Mouse (Mus musculus): ENCODE measurements around the gene Smad1.

The Smad1 gene

DNA sequence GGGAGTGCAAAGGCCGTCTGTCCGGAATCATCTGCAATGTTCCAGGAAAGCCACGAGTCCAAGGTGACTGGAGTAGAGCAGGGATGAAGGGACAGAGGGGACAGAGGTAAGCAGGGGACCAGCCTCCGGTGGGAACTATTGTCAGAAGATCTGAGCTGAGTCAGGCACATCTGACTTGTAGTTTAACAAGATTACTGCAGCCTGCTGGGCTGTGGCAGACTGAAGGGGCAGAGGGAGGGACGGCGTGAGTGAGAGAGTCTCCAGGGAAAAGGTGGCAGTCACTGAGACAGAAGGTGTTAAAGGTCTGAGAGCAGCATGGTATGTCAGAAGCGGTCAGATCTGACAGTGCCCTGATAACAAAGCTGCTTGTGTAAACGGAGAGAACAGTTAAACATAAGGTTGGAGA lies 16.5 kb downstream of the Smad1 start:
- DNase-seq (ENCODE audit: low spot score): no peak

DNA sequence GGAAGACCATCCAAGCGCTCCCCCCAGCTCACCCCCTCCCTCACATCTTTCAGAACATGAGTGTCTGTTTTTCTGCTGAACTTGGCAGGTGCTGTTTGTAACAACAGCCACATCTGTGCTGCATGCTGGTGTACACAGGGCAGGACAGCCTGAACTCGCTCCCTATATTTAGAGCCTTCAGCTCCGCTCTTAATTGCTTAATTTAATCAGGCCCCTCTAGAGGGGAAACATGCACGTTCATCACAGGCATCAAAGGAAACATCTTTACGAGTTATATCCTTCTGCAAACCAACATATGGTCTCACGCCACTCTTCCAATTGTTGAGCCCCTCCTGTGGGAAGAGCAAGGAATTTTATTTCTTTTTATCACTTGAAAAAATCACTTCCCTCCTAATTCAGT lies 17.5 kb downstream of the Smad1 start:
- DNase-seq (ENCODE audit: low spot score): no peak

DNA sequence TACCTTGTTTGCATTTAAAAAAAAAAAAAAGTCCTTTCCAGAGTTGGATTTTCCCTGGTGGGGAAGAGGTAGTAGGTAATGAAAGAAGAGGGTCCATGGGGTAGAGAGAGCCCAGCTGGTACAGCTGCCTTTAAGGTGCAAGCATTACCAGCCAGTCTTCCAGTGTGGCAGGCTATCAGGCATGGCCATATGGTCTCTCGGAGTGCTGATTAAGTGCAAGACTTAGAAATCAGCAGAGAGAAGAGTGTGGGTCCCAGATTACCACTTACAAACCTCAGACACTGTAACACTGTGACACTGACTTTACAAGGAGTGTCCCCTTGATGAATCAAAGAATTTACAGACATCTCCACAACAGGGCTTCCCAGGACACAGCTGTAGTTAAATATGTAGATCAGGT lies 18.9 kb downstream of the Smad1 start:
- DNase-seq (ENCODE audit: low spot score): no peak

DNA sequence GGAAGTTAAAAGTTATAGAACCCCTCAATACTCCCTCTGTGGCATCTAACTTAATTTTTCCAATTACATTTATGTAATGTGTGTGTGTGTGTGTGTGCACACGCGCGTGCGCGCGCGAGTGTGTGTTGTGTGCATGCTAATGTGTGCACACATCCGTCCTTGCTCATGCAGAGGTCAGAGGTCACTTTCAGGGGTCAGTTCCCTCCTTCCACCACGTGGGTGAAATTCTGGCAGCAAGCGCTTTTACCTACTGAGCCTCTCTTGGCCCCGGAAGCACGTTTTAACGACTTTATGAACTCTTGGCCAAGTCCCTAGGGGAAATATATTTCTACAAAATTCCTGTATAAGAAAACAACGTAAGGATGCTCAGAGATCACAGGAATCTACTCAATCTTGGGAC lies 19.3 kb downstream of the Smad1 start:
- no peak for DNase-seq (ENCODE audit: low spot score)

DNA sequence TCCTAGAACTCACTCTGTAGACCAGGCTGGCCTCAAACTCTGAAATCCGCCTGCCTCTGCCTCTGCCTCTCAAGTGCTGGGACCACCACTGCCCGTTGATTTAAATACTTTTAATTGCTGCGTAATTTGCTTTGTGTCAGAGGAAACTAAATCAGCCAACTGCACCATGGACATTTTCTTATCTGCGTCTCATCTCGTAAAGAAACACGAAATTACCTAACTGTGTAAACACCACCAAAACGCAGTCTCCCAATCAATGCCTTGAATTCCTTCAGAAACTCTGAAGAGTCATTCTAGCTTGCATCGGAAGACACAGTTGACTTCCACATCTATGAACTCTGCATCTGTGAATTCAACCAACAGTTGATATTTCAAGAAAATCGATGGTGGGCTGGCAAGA lies 22.7 kb downstream of the Smad1 start:
- DNase-seq (ENCODE audit: low spot score): no peak

DNA sequence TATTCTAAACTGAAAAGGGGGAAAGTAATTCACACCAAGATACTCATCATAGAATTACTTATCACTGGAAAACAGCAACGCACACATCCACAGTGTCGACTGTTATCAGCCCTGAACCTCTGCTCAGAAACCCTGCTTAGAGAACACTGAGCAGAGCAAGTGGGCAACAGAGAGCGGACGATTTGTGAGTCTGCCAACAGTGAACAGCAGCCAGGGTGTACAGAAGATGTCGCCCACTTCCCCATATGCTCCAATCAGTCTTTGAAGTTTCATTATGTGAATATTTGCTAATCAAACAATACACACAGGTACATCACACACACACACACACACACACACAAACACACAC lies 23.6 kb downstream of the Smad1 start:
- no peak for DNase-seq (ENCODE audit: low spot score)

DNA sequence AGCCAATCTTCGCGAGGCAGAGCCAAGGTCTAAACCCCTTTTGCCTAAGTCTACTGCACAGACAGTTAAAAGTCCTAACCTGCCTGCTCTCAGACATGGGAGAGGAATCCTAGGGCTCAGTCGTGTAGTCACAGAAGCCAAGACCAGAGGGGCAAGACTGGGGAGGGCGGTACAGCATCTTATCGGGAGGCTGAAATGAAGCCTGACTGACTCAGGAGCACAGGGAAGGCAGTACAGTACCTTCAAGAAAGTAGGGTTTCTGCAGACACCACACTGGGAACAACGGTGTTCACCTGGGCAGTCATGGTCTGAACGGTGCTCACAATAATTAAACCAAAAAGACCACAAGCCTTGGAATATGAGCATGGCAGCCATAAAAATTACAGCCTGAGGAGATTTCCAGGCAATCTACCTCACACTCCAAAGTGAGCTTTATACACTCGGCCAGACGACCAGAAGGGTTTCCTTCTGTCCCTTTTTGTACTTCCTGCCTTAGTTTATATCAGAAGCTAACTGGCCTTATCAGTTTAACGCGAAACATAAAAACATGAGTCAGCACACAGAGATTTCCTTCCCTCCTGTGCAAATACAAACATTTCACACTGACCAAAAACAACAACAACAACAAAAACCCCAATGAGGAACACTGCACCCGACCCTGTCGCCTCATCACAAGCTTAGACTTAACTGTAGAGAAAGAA lies 24.1 kb downstream of the Smad1 start:
- no peak for DNase-seq (ENCODE audit: low spot score)

DNA sequence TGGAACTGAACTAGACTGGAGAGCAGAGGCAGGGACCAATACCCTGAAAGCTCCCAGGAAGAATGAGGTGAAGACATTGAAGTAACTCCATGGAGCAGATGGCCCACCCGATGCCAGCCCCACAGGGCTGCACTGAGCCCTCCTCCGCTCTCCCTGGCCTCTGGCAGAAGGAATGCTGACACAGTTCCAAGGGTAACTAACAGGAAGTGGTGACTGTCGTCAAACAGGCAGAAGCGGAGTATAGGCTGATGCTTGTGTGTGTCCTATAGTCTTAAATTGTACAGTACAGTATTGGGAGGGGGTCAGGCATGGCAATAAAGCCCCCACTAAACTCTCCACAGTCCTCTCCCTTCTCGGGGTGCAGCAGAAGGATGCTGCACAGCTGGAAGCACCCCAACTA lies 24.9 kb downstream of the Smad1 start:
- no peak for DNase-seq (ENCODE audit: low spot score)

DNA sequence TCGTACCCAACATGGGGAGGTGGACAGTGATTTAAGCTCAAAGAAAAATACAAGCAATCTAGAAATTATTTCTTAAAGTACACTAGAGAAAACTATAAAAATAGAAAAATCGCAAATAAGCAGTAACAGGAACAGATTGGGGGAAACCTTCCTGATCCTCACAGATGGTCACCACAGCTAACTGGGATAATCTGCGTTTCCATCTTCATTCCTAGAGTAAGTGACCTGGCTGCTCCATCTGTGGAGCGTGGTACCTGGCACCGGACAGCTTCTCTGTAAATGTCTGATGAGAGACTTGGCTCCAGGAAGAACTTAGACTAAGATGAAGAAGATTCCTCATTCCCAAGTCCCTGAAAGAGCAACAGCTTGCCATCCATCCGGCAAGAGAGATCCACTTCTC lies 25.8 kb downstream of the Smad1 start:
- DNase-seq (ENCODE audit: low spot score): no peak

DNA sequence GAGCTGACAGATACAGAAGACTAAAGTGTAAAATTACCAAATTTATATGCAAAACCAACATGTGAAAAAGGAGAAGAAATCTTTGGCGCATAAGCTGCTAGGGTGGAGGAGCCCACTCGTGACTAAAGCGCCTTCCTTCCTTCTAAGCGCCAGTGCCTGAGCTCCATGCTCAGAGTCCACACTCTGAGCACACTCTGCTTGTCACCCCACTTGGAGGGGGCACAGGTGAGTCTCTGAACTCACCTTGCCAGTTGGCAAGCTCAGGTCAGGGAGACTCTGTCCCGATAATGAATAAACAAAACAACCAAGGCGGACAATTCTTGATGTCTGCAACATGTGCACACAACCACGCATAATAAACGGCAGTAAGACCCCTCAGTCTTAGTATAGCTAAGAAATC lies 26.4 kb downstream of the Smad1 start:
- DNase-seq (ENCODE audit: low spot score): no peak

DNA sequence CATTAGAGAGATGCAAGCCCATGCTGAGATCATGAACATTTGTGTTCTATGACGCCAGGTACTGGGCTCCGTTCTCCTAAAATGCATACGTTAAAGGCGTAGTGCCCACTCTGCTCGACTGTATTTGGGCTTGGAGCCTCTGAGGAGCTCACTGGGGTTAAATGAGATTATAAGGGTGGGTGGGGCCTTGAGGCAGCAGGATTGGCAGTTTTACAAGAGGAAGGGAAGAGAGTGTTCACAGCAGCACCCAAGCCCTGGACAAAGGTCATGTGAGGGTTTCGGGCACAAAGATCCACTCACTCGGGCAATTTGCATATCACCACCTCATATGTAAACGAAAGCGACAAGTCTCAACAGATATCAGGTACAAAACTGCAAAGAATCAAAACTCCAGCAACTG lies 26.8 kb downstream of the Smad1 start:
- DNase-seq (ENCODE audit: low spot score): no peak

DNA sequence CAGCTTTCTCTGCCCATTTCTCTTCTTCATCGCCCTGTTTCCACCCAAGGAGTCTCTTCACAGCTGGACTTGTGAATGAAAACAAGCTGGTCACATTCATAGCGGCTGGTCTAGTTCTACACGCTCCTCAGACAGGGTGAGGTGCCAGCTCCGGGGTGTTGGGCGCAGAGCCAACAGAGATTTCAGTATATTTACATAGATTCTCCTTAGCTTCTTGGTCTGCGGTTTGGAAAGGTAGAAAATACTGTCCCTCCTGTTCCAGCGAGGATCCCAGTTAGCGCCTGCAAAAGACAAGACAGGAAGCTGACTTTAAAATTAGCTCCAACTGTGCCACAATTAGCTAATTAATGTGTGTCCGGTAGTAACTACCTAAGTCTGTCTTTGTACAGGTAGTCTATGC lies 27.2 kb downstream of the Smad1 start:
- no peak for DNase-seq (ENCODE audit: low spot score)

DNA sequence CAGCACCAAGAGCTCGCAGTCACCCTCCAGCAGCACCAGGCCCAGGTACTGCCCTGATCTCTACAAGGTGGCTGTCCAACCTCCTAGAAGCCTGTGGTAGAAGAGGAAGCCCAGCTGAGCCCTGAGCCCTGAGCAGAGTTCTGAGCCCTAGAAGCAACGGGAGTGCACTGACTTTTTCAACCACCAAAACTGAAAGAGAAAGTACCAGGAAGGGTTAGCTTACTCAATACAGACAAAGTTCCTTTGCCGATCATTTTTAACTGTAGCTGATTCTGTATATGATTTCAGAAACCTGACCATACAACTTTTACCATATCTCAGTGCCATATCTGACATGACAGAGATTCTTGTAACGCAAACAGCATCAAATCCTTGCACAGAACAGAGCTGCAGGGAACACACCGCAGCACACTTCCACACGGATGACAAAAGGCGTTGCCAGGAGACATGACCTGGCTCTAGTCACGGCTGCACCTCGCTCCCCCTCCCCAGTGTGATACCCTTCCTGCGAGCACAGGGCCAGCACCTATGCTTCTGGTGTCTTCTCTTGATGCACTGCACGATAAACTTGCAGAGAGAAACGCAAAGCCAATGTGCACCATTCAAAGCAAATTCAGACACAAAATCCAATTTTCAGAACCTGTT lies 28.6 kb downstream of the Smad1 start:
- no peak for DNase-seq (ENCODE audit: low spot score)

DNA sequence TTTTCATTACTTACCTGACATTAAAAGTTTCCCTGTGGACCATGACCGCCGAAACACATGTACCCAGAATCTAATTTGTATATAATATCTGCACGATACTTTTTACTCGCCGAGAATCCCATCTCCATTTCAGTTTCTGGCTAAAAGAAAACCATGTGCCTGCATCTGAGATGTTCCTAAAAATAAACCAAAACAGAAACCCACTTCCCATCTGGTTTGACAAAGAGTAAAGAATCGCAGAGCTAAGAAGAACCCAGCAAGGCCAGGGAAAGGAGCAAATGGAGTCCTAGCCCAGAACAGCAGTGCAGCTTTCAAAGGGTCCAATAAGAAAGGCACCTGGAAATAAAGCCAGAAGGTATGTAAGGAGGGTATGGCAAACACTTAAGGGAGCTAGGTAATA lies 30.2 kb downstream of the Smad1 start:
- no peak for DNase-seq (ENCODE audit: low spot score)

DNA sequence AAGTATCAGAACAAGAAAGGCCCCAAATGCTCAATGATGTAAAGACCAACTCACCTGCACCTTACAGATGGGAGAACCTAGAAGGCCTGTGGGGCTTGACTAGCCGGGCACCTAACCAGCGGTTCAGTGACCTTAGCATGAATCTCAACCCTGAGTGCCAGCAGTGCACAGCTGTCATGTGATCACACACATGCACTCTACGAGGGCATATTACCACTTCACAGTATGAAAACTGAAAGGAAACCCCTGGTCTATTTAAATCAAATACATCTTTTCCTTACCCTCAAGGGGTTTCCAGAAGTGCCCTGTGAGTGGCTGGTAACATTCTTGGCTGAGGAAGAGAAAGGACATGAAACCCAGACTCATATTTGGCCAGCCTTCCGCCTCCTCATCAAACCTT lies 31.4 kb downstream of the Smad1 start:
- no peak for DNase-seq (ENCODE audit: low spot score)

DNA sequence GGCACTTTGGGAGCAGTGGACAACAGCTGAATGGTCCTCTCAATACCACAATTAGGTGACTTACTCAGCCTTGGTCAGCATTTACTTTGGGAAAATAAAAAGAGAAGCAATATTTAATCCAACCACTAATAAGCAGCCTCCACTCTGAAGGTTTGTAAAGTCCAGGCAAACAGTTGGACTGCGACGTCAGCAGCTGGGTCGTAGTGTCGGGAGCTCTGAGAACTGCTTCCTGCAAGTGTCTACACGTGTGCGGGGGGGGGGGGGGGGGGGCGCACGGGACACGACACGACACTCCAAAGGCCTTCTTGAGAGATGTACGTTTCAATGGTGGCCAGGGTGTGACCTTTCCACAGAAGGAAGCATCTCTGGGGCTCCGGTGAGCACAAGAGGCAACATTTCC lies 32.0 kb downstream of the Smad1 start:
- no peak for DNase-seq (ENCODE audit: low spot score)

DNA sequence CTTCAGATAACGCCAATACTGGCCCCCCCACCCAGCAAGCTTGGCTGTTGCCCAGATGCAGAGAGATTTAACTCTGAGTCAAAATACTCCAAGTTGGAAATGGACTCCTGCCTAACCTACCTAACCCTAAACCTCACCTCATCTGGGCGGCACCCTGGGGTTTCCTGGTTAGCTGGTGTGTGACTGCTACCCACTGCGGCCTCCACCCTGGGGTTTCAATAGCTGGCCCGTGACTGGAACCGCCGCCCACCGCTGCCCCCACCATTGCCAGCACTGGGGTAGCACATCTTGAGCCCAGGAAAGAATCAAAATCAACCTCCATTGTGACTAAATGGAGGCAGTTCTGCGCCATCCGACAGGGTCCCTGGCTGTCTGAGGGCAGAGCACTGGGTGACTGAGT lies 33.1 kb downstream of the Smad1 start:
- DNase-seq (ENCODE audit: low spot score): no peak

DNA sequence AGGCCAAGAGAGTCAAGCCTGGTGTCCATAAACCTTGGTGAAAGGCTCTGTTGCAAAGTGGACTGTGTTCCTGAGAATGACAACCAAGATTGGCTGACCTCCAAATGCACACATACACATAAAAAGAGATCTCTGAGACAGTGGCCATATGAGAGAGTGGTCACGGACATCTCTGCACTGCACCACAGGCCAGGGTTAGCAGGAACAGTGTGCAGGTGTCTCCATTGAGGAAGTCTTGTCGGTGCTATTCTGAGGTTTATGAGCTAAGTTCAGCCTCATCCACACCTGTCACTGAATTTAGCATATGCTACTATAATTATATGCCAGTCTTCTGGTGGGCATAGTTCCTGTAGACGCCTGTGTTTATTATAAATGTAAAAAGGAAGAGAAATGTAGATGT lies 33.6 kb downstream of the Smad1 start:
- DNase-seq (ENCODE audit: low spot score): no peak

DNA sequence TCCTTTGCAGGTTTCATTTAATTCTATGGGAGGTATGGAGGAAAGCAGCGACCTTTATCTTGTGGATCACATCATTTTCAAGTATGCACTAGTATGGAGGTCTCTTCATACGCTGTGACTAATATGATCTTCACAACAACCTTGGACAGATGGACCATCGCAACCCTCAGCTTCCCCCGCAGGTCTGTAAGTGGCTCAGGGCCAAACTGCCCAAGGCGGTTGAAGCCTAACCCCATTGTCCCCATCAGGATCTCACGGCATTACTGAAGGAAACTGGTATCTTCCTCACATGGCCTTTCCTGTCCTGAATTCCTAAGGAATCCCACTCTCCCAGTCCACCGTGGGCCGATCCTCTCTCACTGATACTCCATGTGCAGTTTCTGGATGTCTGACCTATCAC lies 34.5 kb downstream of the Smad1 start:
- DNase-seq (ENCODE audit: low spot score): no peak

DNA sequence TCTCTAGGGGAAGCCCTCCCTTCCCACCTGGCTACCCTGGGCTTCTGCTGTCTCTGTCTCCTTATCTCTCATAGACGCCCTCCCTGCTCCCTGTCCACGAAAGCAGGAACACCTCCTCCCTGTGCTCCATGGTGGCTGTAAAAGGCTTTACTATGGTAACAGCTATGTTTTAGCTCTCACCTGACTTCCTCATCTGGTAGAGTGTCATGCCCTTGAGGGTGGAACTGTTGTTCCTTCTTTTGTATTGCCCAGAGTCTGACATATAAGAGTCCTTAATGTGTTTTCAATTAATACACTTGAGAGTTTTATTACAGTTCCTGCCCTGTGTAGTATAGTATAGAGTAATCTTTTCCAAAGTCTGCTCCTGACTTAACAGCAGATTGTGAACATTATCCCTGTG lies 36.9 kb downstream of the Smad1 start:
- DNase-seq (ENCODE audit: low spot score): no peak

DNA sequence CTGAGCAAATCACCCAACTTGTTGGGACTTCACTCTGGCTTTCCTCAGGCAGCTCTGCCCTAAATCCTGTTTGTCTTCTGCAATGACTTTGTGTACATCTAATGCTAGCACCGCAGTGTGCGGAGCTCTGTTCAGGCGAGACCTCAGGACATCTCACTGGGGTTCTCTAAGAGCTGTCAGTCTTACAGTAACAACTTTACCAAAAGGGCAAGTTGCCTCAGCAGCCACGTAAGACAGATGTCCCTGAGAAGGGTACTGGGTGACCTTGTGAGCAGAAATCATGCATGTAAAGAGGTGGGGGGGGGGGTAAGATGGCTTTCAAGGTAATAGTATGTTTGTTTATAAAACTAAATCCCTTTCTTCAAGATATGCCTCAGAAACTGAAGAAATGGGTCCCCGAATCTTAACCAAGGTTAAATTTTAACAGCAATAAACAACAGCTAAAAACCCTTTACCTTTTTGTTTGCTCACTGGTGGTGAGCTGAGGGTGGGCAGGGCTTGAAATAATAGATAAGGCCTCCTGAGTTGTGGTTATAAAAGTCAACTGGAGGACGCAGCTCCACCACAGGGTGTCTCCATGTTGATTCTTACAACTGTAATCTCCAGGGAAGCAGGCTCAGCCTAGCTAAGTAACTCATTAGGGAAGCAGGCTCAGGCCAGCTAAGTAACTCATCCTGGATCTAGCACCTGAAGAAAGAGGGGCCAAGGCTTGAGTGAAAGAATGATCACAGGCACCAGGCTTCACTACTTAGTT lies 38.4 kb downstream of the Smad1 start:
- no peak for DNase-seq (ENCODE audit: low spot score)

DNA sequence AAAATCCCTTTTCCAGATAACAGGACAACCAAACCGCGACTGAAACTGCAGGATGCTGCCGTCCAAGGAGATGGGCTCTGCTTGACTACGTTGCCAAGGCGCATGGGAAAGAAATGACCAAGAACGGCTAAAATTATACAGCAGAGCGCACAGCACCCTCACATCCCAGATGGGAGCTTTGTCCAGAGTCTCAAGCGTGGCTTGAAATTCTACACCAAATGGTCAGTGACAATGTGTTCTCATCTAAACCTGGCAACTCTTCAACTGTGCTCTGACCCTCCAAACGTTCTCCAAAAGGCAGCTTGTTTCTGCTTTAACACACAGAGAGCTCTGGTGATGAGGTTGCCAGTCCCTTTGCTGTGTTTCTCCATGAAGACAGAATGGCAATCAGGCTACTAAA lies 39.0 kb downstream of the Smad1 start:
- no peak for DNase-seq (ENCODE audit: low spot score)

DNA sequence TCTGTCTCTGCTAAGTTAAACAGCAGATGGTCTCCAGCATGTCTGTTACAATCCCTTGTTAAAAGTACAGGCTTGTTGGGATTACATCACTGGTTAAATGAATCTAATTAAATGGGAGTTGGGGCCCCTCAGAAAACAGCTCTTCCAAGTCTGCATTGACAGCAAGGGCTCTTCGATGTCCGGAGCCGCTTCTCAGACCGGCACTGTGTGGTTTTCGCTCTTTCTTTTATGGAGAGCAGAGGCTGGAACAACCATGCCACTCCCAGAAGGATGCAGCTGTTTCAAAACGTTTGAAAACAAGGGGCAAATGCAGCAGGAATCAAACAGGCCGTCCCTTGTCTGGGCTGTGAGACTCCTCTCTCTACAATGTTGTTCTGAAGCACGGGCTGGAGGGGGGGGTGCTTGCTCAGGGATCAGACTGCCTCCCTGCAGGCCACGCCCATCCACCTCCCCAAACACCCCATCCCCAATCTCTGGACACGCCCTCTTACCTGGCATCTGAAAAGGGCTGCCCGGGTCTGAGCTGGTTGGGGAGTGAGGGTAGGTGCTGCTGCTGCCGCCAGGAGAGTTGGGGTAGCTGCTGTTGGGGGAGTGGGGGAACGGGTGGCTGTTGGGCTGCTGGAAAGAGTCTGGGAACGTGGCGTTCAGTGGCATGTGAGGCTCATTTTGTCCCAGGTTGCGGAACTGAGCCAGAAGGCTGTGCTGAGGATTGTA lies 43.4 kb downstream of the Smad1 start:
- DNase-seq (ENCODE audit: low spot score): no peak

Measured in spleen, adult 12 weeks (tissue).